Mouse (Mus musculus) C2C12 (cell line): ENCODE results near the gene Wdr1.

Experiments used
- CTCF ChIP-seq: IDR thresholded peaks from one replicate; pipeline ENCODE4 v1.5.1; 2011; ENCODE audit not compliant: control insufficient read depth, insufficient read depth, insufficient read length
- MAX ChIP-seq: IDR thresholded peaks from one replicate; pipeline ENCODE4 v1.6.1; 2011; ENCODE audit warnings: mild to moderate bottlenecking, control low read depth
- MYOG ChIP-seq: IDR thresholded peaks from one replicate; pipeline ENCODE4 v1.6.1; 2011; ENCODE audit not compliant: control insufficient read depth, insufficient read length; ENCODE audit errors: extremely low read depth
- USF1 ChIP-seq: IDR thresholded peaks from one replicate; pipeline ENCODE4 v1.6.1; 2011; ENCODE audit warnings: low read depth, mild to moderate bottlenecking, control low read depth, moderate library complexity

- no peak for TF ChIP-seq USF1
- no peak for TF ChIP-seq CTCF
- TF ChIP-seq MYOG: no peak
- no peak for TF ChIP-seq MAX
Observed at GRCm38 (mm10) chr5:38491763-38492162, 71.3 kb downstream of the Wdr1 start.
